Mouse (Mus musculus) hindbrain, embryonic 10.5 days (tissue): ENCODE measurements around the gene Acp7. TPM values are rescaled to one million over a fixed set of nuclear protein-coding genes. Genes with fewer than 3 reads are reported as not detected.

Experiments used
- DNase-seq: peaks from one replicate; pipeline ENCODE4 v3.0.0-alpha.2; 2017; ENCODE audit warnings: low spot score
- H3K27ac ChIP-seq: fragments of 300-500 bp; sonication (generic); 2 replicates; pipeline ENCODE4 v1.5.1; 2016; ENCODE audit warnings: mild to moderate bottlenecking, moderate library complexity
- H3K27me3 ChIP-seq: fragments of 300-500 bp; sonication (generic); 2 replicates; pipeline ENCODE4 v1.6.1; 2016; ENCODE audit warnings: mild to moderate bottlenecking; ENCODE audit not compliant: poor library complexity, insufficient read depth, severe bottlenecking
- H3K36me3 ChIP-seq: fragments of 300-500 bp; sonication (generic); 2 replicates; pipeline ENCODE4 v1.6.1; 2016; ENCODE audit warnings: mild to moderate bottlenecking, moderate library complexity
- H3K4me1 ChIP-seq: fragments of 300-500 bp; sonication (generic); replicated peaks from 2 replicates; pipeline ENCODE4 v1.6.1; 2016; ENCODE audit warnings: mild to moderate bottlenecking
- H3K4me3 ChIP-seq: fragments of 300-500 bp; sonication (generic); 2 replicates; pipeline ENCODE4 v1.5.1; 2016; ENCODE audit warnings: mild to moderate bottlenecking, moderate library complexity
- H3K9me3 ChIP-seq: fragments of 300-500 bp; sonication (generic); 2 replicates; pipeline ENCODE4 v1.6.1; 2016; ENCODE audit warnings: mild to moderate bottlenecking, moderate library complexity
- WGBS: fragments of 180-500 bp; shearing (Covaris S2); methylation state at CpG from one replicate; pipeline ENCODE4 v1.1.7; 2016; 5-methylcytosine and 5-hydroxymethylcytosine counted together
- polyA plus RNA-seq: library from polyadenylated mRNA; unstranded; fragments of >200 nt; fragmentation: Nextera tagmentation; extraction: Ambion mirVana; gene quantifications from 2 replicates; pipeline ENCODE4 v1.2.1, GENCODE M21; 2016

Acp7 gene
- polyA plus RNA-seq, 1 experiment from 2014 or later = not detected

DNA sequence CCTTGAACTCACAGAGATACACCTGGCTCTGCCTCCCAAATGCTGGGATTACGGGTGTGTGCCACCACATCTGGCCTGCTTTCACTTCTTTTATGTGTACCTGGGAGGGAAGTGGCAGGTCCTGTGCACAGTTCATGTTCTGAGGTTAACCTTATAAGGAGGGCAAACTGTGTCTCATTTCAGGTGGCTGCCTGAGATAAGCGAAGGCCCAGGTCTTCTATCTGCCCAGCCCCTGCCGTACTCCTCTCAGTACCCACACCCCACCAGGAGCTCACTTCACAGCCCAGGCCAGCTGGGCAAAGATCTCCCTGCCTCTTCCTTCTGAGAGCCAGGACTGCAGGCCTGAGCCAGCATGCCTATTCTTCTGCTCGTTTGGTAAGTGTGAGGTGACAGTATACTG, 49.4 kb downstream of the Acp7 start:
- Histone ChIP-seq H3K4me1 (peaks cover 72% of the 10 kb centered on the region), H3K27me3 (no peaks in the 10 kb centered on the region), H3K36me3 (peaks cover 30% of the 10 kb centered on the region), H3K27ac (no peak overlapping the region), H3K4me3 (no peak overlapping the region), H3K9me3 (no peaks in the 10 kb centered on the region)
- 92% methylated on average over 4 of the region's 4 CpGs for WGBS
- no peak for DNase-seq

DNA sequence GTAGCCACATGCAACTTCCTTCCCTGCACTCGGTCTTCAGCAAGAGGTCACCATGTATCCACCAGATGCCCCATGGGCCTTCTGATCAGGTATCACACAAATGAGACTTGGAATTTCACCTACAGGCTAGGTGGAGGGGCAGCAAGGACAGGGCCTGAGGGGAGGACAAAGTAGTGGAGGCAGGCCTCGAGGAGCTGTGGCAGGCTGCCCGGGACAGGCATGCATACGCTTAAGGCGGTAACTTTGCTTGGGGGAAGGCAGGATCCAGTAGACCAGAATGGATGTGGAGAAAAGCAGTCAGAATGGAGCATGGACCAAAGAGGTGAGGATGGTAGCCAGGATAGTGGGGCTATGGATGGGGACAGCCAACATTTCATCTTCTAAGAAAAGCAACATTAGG, 51.3 kb downstream of the Acp7 start:
- H3K36me3 ChIP-seq = peaks cover 36% of the 10 kb centered on the region
- DNase-seq = no peak
- no peaks in the 10 kb centered on the region for H3K27me3 ChIP-seq
- peaks cover 72% of the 10 kb centered on the region for H3K4me1 ChIP-seq
- H3K4me3 ChIP-seq = no peak overlapping the region
- 77% methylated on average over 5 of the region's 5 CpGs for WGBS
- H3K9me3 ChIP-seq = no peaks in the 10 kb centered on the region
- 0 out of 2 replicates have a peak overlapping the region, but pooled peaks have one; percentile 9 for H3K27ac ChIP-seq

DNA sequence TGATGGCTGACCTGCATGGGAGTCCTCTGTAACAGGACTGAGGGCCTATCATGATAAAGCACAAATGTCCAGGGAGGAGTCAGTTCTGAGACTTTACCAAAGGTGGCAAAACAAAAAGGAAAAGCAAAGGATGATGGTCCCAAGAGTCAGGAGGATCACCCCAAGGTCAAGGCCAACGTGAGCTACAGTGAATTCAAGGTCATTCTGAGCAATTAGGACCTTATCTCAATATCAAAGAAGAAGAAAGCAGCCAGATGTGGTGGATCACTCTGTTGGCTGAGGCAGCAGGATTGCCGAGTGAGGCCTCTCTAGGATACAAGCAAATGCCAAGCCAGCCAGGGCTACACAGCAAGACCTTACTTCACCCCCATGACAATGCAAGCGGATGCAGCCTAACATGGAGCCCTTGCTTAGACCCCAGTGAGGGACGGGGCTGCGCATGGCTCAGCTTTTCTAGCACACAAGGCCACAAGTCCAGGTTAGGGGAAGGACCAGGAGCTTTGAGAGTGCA, 52.5 kb downstream of the Acp7 start:
- 78% methylated on average over 5 of the region's 5 CpGs for WGBS
- H3K4me1 ChIP-seq = peaks cover 64% of the 10 kb centered on the region

DNA sequence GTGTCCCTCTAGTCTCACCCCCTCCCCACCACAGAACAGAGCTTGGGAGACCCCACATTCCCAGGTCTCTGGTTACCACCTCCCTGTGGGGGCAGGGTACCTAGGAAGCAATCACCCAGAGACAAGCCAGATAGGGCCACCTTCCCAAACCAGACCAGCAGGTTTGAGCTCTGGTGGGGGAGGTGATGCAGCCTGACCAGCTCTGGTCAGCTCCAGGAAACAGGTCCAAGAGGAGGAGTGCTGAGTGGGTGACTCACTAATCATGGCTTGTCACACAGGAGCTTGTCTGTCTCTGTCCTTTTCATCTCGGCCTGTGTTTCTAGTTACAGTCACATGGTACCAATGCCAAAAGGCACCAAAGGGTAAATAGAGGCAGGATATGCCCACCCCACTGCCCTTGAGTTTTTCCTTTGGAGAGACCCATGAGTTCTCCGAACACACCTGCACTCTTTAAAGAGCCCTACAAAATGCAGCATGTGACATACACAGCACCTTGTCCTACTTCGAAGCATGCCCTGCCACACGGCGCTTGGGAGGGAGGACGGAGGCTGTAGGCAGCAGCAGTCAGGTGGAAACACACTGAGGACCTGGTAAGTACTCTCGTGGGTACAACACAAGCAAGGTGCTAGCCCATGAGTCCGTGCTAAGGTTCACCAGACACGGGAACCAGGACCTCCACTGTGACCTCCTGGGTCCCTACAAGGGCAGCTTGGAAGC, 53.1 kb downstream of the Acp7 start:
- no peaks in the 10 kb centered on the region for H3K9me3 ChIP-seq
- H3K36me3 ChIP-seq = peaks cover 32% of the 10 kb centered on the region
- WGBS = 77% methylated on average over 9 of the region's 9 CpGs
- peak overlapping the region; percentile 78 for H3K27ac ChIP-seq
- 0 out of 2 replicates have a peak overlapping the region, but pooled peaks have one; percentile 4 for H3K4me3 ChIP-seq
- H3K4me1 ChIP-seq = peaks cover 63% of the 10 kb centered on the region
- peak; percentile 30 for DNase-seq
- no peaks in the 10 kb centered on the region for H3K27me3 ChIP-seq

More for the DNA sequence above, 52.5 kb downstream of the Acp7 start:
- Histone ChIP-seq H3K9me3 (no peaks in the 10 kb centered on the region), H3K36me3 (peaks cover 33% of the 10 kb centered on the region), H3K27me3 (no peaks in the 10 kb centered on the region), H3K27ac (peak overlapping the region; percentile 78; the same call in 1 of the 2 replicates), H3K4me3 (no peak overlapping the region)
- no peak for DNase-seq

DNA sequence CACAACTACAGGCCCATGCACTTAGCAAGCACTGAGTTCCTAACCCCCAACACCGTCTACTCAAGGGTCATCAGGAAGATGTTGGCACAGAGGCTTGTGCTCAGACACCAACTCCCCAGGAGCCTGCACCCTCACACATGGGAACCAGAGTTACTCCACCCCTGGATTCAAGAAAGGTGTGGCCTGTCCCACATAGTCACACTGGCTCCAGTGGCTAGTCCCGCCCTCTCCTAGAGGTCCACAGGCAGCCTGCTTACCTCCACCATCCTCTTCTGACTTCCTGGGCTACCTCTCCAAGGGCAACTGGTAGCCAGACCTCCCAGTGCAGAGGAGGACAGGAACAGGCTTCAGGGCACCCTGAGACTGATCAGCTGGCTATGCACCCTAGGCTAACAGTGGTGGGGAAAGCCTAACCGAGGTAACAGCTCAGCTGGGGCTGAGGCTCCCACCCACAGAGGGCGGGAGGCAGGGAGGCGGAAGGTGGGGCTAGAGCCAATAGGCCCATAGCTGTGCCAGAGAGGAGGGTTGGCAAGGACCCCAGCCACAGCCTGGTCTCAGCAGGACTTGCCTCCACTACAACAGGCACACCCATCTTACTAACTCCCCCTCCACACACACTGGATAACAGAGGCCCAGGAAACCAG, 54.7 kb downstream of the Acp7 start:
- WGBS = 73% methylated on average over 5 of the region's 5 CpGs
- Histone ChIP-seq H3K27ac (peak overlapping the region; percentile 78; the same call in 1 of the 2 replicates), H3K36me3 (peaks cover 30% of the 10 kb centered on the region), H3K4me1 (peaks cover 77% of the 10 kb centered on the region), H3K4me3 (no peak overlapping the region), H3K27me3 (no peaks in the 10 kb centered on the region), H3K9me3 (no peaks in the 10 kb centered on the region)
- no peak for DNase-seq

DNA sequence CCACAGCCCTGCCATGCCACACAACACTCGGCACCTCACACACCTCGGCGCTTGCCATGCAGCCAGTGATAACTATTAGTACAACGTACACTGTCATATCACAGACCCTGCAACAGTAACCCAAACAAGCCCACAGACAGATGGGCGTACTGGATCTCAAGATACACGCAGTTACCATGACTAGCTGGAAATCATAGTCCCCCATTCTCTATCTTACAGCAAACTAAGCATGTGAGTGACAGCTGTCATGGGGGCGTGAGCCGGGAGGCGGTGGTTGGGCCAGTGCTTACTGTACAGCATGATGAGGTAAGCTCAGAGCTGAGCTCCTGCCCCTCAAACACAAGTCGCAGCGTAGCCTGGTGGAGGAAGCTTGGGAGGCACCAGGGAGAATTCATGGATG, 55.5 kb downstream of the Acp7 start:
- no peak overlapping the region for H3K4me3 ChIP-seq
- peaks cover 85% of the 10 kb centered on the region for H3K4me1 ChIP-seq
- no peaks in the 10 kb centered on the region for H3K9me3 ChIP-seq
- H3K27me3 ChIP-seq = no peaks in the 10 kb centered on the region
- no peak for DNase-seq
- WGBS = 92% methylated on average over 11 of the region's 11 CpGs
- no peak overlapping the region for H3K27ac ChIP-seq
- H3K36me3 ChIP-seq = peaks cover 24% of the 10 kb centered on the region; the same call in 1 of the 2 replicates

DNA sequence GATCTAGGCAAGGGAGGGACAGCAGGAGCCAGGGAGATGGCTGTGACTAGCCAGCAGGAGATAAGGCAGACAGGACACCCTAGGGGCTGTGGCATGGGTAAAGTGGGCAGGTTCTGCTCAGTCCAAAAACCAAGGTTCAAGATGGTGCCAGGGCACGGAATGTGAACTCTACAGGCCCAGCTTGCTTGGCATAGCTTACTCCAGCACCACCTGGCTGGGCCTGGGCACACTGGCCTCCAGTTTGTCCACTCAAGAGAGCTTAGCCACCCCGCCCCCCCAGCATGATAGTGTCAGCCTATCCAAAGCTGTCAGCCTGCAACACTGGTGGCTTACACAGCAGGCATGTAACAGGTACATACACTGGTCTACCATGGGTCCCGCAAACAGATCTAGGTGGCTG, 57.9 kb downstream of the Acp7 start:
- Histone ChIP-seq H3K27me3 (no peaks in the 10 kb centered on the region), H3K4me1 (peaks cover 78% of the 10 kb centered on the region), H3K27ac (no peak overlapping the region), H3K4me3 (no peak overlapping the region), H3K36me3 (peaks cover 34% of the 10 kb centered on the region), H3K9me3 (no peaks in the 10 kb centered on the region)
- DNase-seq = no peak
- WGBS = 89% methylated on average over 3 of the region's 3 CpGs

DNA sequence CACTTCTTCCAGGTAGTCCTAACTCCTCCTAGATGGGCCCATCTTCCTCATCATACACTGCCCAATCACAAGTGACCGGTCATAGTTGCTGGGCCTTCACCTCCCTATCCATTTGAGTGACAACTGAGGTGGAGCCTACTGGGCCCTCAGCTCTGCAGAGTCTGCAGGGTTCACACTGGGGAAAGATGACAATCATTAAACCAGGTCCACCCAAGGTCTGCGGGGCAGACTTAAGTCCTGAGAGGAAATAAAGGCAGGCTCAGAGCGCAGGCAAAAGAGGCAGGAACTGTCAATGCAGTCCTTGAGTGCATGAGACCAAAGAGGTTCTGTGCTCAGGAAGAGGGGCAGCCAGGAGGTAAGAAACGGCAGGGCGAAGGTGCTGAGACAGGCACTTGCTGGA, 58.4 kb downstream of the Acp7 start:
- peaks cover 72% of the 10 kb centered on the region for H3K4me1 ChIP-seq
- H3K9me3 ChIP-seq = no peaks in the 10 kb centered on the region
- no peak overlapping the region for H3K4me3 ChIP-seq
- H3K27ac ChIP-seq = peak overlapping the region; percentile 29; the same call in 1 of the 2 replicates
- no peaks in the 10 kb centered on the region for H3K27me3 ChIP-seq
- peaks cover 40% of the 10 kb centered on the region for H3K36me3 ChIP-seq
- 86% methylated on average over 5 of the region's 5 CpGs for WGBS
- no peak for DNase-seq

DNA sequence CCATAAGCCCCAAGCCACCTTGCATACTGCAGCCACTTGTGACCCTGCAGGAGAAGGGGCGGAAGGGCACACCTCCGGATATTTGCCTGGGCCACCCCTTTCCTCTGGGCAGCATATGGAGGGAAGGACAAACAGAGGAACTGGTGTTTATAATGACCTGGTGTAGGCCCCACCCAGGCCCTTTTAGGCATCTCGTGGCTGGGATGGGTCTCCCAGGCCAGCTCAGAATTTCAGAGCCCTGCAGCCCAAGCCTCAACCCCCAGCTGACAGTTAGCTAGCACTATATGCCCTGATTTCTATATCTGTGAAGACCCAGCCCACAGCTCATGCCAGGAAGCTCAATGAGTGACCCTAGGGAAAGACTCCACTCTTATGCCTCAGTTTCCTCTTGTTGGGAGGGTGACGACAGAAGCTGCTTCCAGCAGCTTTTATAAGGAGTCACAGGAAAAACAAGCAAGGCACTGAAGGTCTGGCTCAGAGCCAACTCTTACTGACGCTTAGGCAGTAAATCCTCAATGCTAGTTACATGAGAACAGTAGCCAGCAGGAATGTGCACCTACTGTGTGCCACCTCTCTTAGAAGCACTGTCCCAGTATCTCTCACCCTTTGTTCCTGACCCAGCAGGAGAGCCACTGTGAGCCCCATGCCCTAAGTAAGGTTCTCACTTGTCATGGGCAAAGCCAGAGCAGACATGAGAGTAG, 60.0 kb downstream of the Acp7 start:
- Histone ChIP-seq H3K9me3 (no peaks in the 10 kb centered on the region), H3K27ac (peak overlapping the region; percentile 66; the same call in 1 of the 2 replicates), H3K4me3 (no peak overlapping the region), H3K27me3 (no peaks in the 10 kb centered on the region), H3K4me1 (peaks cover 57% of the 10 kb centered on the region), H3K36me3 (peaks cover 50% of the 10 kb centered on the region)
- no peak for DNase-seq
- 63% methylated on average over 5 of the region's 5 CpGs for WGBS

DNA sequence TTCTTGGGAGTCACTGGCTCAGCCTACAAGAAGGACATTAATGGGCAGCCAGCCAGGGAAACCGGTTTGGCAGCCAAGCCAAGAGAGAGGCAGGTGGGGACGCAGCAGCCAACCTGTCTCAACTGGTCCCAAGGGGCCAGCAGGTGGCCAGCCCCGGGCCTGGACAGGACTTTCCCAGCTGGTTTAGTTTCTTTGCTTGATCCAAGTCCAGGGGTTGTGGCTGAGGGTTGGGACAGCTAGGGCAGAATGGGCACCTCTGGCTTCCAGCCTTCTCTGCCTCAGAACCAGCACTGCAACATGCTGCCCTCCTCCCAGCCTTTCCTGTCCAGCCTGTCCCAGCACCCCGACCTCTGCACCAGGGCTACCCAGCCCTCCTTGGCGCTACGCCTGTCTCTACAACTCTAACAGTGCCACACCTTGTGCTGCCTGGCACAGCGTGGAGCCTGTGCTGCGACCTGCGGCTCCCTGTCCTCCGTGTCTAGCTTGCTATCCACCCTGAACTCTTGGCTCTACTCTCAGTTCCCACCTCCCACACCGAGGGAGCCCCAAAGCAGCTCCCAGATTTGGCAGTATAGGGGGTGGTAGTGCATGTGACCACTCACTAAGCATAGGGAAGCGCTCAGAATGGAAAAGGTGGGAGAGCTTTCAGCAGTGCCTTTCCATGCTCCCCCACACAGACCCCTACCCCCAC, 60.7 kb downstream of the Acp7 start:
- no peak for DNase-seq
- no peak overlapping the region for H3K4me3 ChIP-seq
- H3K36me3 ChIP-seq = peaks cover 57% of the 10 kb centered on the region
- 73% methylated on average over 12 of the region's 12 CpGs for WGBS
- peak overlapping the region; percentile 66; the same call in 1 of the 2 replicates for H3K27ac ChIP-seq
- peaks cover 50% of the 10 kb centered on the region for H3K4me1 ChIP-seq
- no peaks in the 10 kb centered on the region for H3K9me3 ChIP-seq
- H3K27me3 ChIP-seq = no peaks in the 10 kb centered on the region

DNA sequence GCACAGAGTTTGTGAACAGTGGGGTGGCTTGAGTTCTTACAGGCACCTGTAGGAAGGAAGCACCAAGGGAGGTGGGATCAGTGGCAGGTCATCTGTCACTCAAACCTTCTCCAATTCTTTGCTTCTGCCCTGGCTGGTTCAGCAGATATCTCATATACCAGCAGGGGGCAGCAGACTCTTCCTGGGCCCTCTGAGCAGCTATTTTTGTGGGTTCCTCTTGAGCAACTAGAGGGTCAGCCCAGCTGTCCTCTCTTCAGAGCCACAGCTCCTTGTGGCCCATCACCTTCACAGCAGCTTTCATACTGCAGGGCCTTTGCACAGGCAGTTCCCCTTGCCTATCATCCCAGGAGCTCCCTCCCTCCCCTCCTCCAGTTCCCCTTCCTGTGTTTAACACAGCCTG, 62.9 kb downstream of the Acp7 start:
- DNase-seq = peak; percentile 59
- no peak overlapping the region for H3K4me3 ChIP-seq
- H3K27ac ChIP-seq = no peak overlapping the region
- no peaks in the 10 kb centered on the region for H3K27me3 ChIP-seq
- peaks cover 37% of the 10 kb centered on the region for H3K4me1 ChIP-seq
- peaks cover 70% of the 10 kb centered on the region for H3K36me3 ChIP-seq
- H3K9me3 ChIP-seq = no peaks in the 10 kb centered on the region

DNA sequence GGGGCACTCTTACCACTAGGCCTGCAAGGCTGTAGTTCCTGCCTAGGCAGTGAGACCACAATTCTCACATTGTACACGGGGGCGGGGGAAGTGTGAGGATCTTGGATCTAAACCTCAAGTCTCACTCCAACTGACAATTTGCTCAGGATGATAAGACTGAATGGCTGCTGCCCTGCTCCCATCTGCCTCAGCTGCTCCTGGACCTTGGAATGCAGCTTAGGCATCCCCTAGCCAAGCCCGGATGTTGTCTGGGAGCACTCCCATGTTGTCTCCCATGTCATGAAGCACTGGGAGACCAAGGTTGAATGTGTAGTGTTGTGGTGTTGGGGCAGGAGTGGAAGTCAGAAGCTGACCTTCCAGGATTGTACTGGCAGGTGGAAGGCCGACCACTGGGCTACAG, 63.6 kb downstream of the Acp7 start:
- Histone ChIP-seq H3K9me3 (no peaks in the 10 kb centered on the region), H3K27ac (no peak overlapping the region), H3K27me3 (no peaks in the 10 kb centered on the region), H3K36me3 (peaks cover 77% of the 10 kb centered on the region), H3K4me3 (no peak overlapping the region), H3K4me1 (peaks cover 31% of the 10 kb centered on the region)
- DNase-seq = no peak
- WGBS = 91% methylated on average over 4 of the region's 4 CpGs
